Mouse (Mus musculus) brain, embryonic 14.5 days (tissue): ENCODE data around the gene Gnaz.

Source experiments
- CTCF ChIP-seq: fragments of 200-500 bp; IDR thresholded peaks from 2 replicates; pipeline ENCODE4 v1.5.1; 2012; ENCODE audit warnings: inconsistent platforms, mild to moderate bottlenecking, moderate library complexity, borderline replicate concordance; ENCODE audit not compliant: insufficient read depth, insufficient read length; ENCODE audit errors: extremely low read depth
- POLR2A ChIP-seq: fragments of 200-500 bp; IDR thresholded peaks from 2 replicates; pipeline ENCODE4 v1.6.1; 2012; ENCODE audit warnings: mild to moderate bottlenecking, inconsistent platforms, borderline replicate concordance; ENCODE audit not compliant: poor library complexity, insufficient read depth, insufficient read length, severe bottlenecking; ENCODE audit errors: extremely low read depth

DNA sequence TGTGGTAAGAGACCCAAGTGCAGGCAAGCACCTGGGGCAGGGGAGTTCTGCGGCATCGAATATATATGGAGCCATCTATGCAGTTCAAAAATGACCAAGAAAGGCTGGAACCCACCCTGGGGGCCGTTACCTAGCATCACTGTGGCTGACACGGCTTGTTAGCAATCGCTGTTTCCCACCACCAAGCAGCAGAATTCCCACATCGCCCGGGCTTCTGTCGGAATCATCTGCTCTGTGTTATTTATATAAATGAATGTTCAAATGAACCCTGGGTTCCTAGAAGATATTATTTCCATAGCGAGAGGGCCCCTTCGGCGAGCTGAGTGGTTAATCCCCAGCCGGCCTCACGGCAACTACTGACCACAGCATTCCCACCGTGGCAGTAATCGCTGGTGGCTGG lies 43.7 kb downstream of the Gnaz start:
- TF ChIP-seq CTCF (no peak), POLR2A (no peak)
